Mouse (Mus musculus): ENCODE measurements around the gene Gm2022. TPM values are rescaled to one million over a fixed set of nuclear protein-coding genes. Genes with fewer than 3 reads are reported as not detected.
"Not testable (repeated sequence)": the region's sequence is repeated elsewhere in the genome, so short reads cannot be mapped to it uniquely, and the experiment has no call there.

The Gm2022 gene
- not detected for total RNA-seq (2021)

GRCm38 (mm10) chr12:87895070-87895469 is at the start of gene Gm2022:
TSS of gene Gm2022 (plus strand) at chr12:87895370.
- DNase-seq: not testable (repeated sequence)
- intact Hi-C loops (cut with DNase I): loop anchor here (10.0 kb wide), 1 partner anchor 360 kb away; the partner anchor contains the start of gene Gm8332

GRCm38 (mm10) chr12:87850657-87851056 is 44.5 kb upstream of the Gm2022 start:
- intact Hi-C loops (cut with DNase I); DNase-seq: not testable (repeated sequence)

- intact Hi-C loops (cut with DNase I); DNase-seq: not testable (repeated sequence)
These were observed 39.1 kb upstream of the Gm2022 start for GRCm38 (mm10) chr12:87856067-87856466.

GRCm38 (mm10) chr12:87861740-87862692 is 33.2 kb upstream of the Gm2022 start:
- peak; percentile 1 for DNase-seq
- intact Hi-C loops (cut with DNase I): not testable (repeated sequence)

- DNase-seq; intact Hi-C loops (cut with DNase I): not testable (repeated sequence)
These were observed 31.5 kb upstream of the Gm2022 start for GRCm38 (mm10) chr12:87863638-87864037.

- intact Hi-C loops (cut with DNase I): not testable (repeated sequence)
These were observed 31.1 kb upstream of the Gm2022 start for GRCm38 (mm10) chr12:87864048-87864447.

GRCm38 (mm10) chr12:87873772-87874171 is 21.4 kb upstream of the Gm2022 start, which contains the start of gene Gm2016:
TSS of gene Gm2016 (plus strand) at chr12:87874072.
- DNase-seq: not testable (repeated sequence)

More at GRCm38 (mm10) chr12:87864048-87864447, 31.1 kb upstream of the Gm2022 start:
- DNase-seq: not testable (repeated sequence)

GRCm38 (mm10) chr12:87919721-87920120 is 24.6 kb downstream of the Gm2022 start, which contains the start of gene Gm2035:
TSS of gene Gm2035 (minus strand) at chr12:87919857.
- intact Hi-C loops (cut with DNase I); DNase-seq: not testable (repeated sequence)

More at GRCm38 (mm10) chr12:87873772-87874171, 21.4 kb upstream of the Gm2022 start, which contains the start of gene Gm2016:
- intact Hi-C loops (cut with DNase I): not testable (repeated sequence)

Other genes starting within 250 kb of the Gm2022 start
- gene Gm21319, start 119.6 kb upstream of the Gm2022 start, total RNA-seq (2021): not detected
- gene Gm21936, start 99.9 kb upstream of the Gm2022 start, total RNA-seq (2021): not detected
- not detected for gene BB287469, start 78.8 kb upstream of the Gm2022 start, total RNA-seq (2021)
- not detected for gene Gm2001, start 53.0 kb upstream of the Gm2022 start, total RNA-seq (2021)
- not detected for gene Gm2016, start 21.3 kb upstream of the Gm2022 start, total RNA-seq (2021)
- not detected for gene Gm2035, start 24.5 kb downstream of the Gm2022 start, total RNA-seq (2021)
- gene Gm2042, start 58.7 kb downstream of the Gm2022 start, total RNA-seq (2021): not detected
- gene Gm2075, start 116.5 kb downstream of the Gm2022 start, total RNA-seq (2021): not detected
- not detected for gene Gm6803, start 123.4 kb downstream of the Gm2022 start, total RNA-seq (2021)
- gene Gm2056, start 131.6 kb downstream of the Gm2022 start, total RNA-seq (2021): not detected
- not detected for gene Gm16368, start 188.3 kb downstream of the Gm2022 start, total RNA-seq (2021)